Mouse (Mus musculus): ENCODE measurements at regions not wholly inside any gene's neighbourhood (a gene's known extent, or its start where the extent isn't known, plus 50 kb on each side); places are given as distances from the start of the nearest gene placed in this dataset.

DNA sequence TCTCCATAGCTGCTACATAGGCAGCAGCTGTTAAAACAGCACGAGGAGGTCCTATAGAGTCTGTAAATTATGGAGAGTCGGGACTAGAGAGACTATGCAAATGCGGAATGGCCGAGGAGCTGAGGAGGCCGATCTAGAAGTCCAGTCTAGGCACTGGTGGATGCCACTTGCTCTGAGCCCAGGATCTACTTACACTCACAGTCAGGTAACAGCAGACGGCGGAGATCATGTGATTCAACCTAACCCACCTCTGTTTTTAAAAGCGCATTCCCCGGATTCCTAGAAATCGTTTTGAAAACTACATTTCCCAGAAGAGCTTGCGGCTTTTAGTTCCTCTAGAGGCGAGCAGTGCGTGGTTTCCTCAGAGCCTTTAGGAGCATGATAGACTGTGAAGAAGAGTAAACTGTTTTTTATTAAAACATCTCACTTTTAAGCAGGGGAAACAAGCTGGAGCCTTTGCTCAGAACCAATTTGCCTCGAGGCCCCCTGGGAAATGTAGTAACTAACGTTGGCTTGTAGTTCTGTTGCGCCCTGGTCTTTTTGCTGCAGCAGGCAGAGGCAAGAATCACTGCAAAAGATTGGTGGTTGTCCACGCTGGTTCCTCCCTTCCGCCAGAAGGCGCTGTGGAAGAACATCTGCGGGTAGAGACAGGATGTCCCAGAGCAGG is 68.6 kb upstream of the Chd6 start:
- peak; percentile 74 to 82 for DNase-seq (ENCODE audit: low spot score in 2 of 2)

- DNase-seq (ENCODE audit: low spot score in 2 of 2): no peak
These were observed 57.8 kb upstream of the Chd6 start for GRCm38 (mm10) chr2:161166681-161167080.

- DNase-seq (ENCODE audit: low spot score in 2 of 2): no peak
These were observed 56.6 kb upstream of the Chd6 start for GRCm38 (mm10) chr2:161165495-161165894.

DNA sequence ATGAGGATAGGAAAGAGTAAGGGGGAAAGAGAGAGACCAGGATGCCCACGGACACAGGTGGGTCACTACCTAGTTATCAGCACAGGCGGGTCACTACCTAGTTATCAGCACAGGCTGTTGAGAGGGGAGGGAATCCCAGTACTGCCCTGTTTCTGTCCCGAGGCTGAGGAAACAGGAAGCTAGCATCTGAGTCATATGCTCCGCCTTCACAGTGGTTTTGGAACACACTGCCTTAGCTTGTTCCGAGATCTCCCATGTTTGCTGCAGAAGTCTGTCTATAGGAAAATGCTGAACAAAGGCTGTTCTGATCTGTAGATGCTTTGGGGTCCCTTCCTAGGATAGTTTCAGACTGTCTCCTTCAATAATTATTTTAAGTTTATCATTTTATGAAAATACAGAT is 55.4 kb upstream of the Chd6 start:
- no peak for DNase-seq (ENCODE audit: low spot score in 2 of 2)
